Mouse (Mus musculus): ENCODE data around the gene Bicra. TPM values are rescaled to one million over a fixed set of nuclear protein-coding genes. Genes with fewer than 3 reads are reported as not detected.
A peak's percentile ranks its signal among the peaks of the same experiment; 100 is the strongest.

The Bicra gene
- polyA plus RNA-seq, 1 experiment from 2014 or later = 10.3 TPM

- Histone ChIP-seq H3K9ac (no peak overlapping the region), H3K4me3 (replicated peaks) (no peak overlapping the region), H3K9me3 (replicated peaks) (no peaks in the 10 kb centered on the region), H3K27me3 (no peaks in the 10 kb centered on the region), H3K36me3 (peaks cover 9% of the 10 kb centered on the region; the same call in 1 of the 2 replicates), H3K4me1 (peaks cover 6% of the 10 kb centered on the region), H3K4me2 (replicated peaks) (no peak overlapping the region), H3K27ac (replicated peaks) (no peak overlapping the region)
- ATAC-seq (ENCODE audit: insufficient number of reproducible peaks, low FRiP score, low TSS enrichment, low read depth) = no peak
- 91% methylated on average over 1 of the region's 1 CpGs for WGBS
These were observed 14.7 kb downstream of the Bicra start for GRCm38 (mm10) chr7:16033059-16033458.

DNA sequence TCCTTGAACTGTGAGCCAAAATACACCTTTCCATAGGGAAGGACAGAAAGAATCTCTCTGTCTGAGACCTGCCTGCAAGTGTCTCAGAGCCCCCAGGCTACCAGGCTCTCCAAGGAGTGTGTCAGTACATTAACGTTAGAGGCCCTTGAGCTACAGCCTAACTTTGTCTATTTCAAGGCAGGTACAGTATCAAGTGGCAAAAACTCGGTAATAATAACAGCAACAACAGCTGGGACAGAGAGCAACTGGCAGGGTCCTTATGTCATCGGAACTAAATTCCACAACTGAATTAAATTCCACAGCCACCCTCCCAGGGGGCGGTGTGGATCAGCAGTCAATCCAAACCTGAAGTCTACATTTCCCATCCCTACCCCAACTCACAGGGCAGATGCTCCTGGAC is 16.6 kb downstream of the Bicra start:
- Histone ChIP-seq H3K4me1 (peaks cover 6% of the 10 kb centered on the region), H3K9ac (no peak overlapping the region), H3K27me3 (no peaks in the 10 kb centered on the region), H3K4me3 (replicated peaks) (no peak overlapping the region), H3K9me3 (replicated peaks) (no peaks in the 10 kb centered on the region), H3K36me3 (peaks cover 9% of the 10 kb centered on the region; the same call in 1 of the 2 replicates), H3K27ac (replicated peaks) (no peak overlapping the region), H3K4me2 (replicated peaks) (no peak overlapping the region)
- 76% methylated on average over 4 of the region's 4 CpGs for WGBS
- no peak for ATAC-seq (ENCODE audit: insufficient number of reproducible peaks, low FRiP score, low TSS enrichment, low read depth)

GRCm38 (mm10) chr7:16028102-16028927 is 19.4 kb downstream of the Bicra start:
- H3K27ac ChIP-seq (replicated peaks) = peak overlapping the region; percentile 13; the same call in 1 of the 2 replicates
- no peak overlapping the region for H3K4me2 ChIP-seq (replicated peaks)
- whole genome bisulfite sequencing = 71% methylated on average over 6 of the region's 6 CpGs
- H3K36me3 ChIP-seq = peaks cover 9% of the 10 kb centered on the region; the same call in 1 of the 2 replicates
- H3K27me3 ChIP-seq = no peaks in the 10 kb centered on the region
- H3K9ac ChIP-seq = no peak overlapping the region
- peaks cover 6% of the 10 kb centered on the region for H3K4me1 ChIP-seq
- H3K9me3 ChIP-seq (replicated peaks) = no peaks in the 10 kb centered on the region
- no peak overlapping the region for H3K4me3 ChIP-seq (replicated peaks)
- ATAC-seq (ENCODE audit: insufficient number of reproducible peaks, low FRiP score, low TSS enrichment, low read depth) = no peak

- Histone ChIP-seq H3K9ac (no peak overlapping the region), H3K27me3 (no peaks in the 10 kb centered on the region), H3K4me1 (peaks cover 14% of the 10 kb centered on the region), H3K4me3 (replicated peaks) (no peak overlapping the region), H3K36me3 (0 out of 2 replicates have a peak, but pooled peaks cover 4% of the 10 kb centered on the region), H3K27ac (replicated peaks) (no peak overlapping the region), H3K9me3 (replicated peaks) (no peaks in the 10 kb centered on the region), H3K4me2 (replicated peaks) (no peak overlapping the region)
- ATAC-seq (ENCODE audit: insufficient number of reproducible peaks, low FRiP score, low TSS enrichment, low read depth) = no peak
- 88% methylated on average over 8 of the region's 8 CpGs for WGBS
These were observed 23.0 kb downstream of the Bicra start for GRCm38 (mm10) chr7:16024603-16025222.

- Histone ChIP-seq H3K4me2 (replicated peaks) (no peak overlapping the region), H3K9me3 (replicated peaks) (no peaks in the 10 kb centered on the region), H3K9ac (no peak overlapping the region), H3K27ac (replicated peaks) (no peak overlapping the region), H3K4me1 (peaks cover 15% of the 10 kb centered on the region), H3K4me3 (replicated peaks) (no peak overlapping the region), H3K27me3 (no peaks in the 10 kb centered on the region), H3K36me3 (no peaks in the 10 kb centered on the region)
- WGBS = 77% methylated on average over 5 of the region's 5 CpGs
- ATAC-seq (ENCODE audit: insufficient number of reproducible peaks, low FRiP score, low TSS enrichment, low read depth) = no peak
These were observed 28.2 kb downstream of the Bicra start for GRCm38 (mm10) chr7:16019256-16020094.

DNA sequence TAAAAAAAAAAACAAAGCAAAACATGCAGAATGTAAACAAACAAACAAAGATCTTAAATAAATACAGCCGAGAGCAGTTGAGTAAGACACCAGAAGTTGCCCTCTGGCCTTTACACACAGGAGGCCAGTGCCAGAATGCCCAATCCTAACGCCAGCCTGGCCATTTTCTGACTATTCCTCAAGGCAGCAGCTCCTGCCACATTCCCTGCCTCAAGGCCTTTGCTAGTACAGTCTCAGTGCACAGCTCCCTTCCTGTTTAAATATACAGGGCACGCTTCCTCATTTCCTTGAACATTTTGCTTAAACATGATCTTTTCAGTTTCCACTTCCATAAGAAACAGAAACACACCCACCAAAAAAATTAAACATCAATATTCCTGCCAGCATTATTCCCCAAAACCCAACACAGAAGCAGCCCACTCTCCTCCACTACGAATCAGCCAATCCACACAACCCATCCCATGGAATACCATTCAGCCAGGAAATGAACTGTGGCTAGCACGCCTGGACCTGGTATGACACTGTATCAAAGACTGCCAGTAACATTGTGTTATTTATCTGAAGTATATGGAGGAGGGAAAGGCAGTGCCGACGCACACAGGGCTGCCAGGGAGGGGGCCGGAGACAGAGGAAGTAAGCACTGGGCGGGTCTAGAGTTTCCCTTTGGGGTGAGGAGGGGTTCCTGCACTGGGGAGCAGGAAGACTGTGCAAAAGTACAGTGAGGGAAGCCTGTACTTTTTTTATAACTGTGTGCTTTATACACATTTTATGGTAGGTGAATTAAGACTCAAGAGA is 29.5 kb downstream of the Bicra start:
- no peak overlapping the region for H3K4me2 ChIP-seq (replicated peaks)
- H3K4me1 ChIP-seq = peaks cover 22% of the 10 kb centered on the region
- no peak overlapping the region for H3K9ac ChIP-seq
- WGBS = 68% methylated on average over 9 of the region's 9 CpGs
- no peaks in the 10 kb centered on the region for H3K27me3 ChIP-seq
- no peak overlapping the region for H3K4me3 ChIP-seq (replicated peaks)
- H3K9me3 ChIP-seq (replicated peaks) = no peaks in the 10 kb centered on the region
- H3K36me3 ChIP-seq = no peaks in the 10 kb centered on the region
- H3K27ac ChIP-seq (replicated peaks) = no peak overlapping the region; the same call in 1 of the 2 replicates
- no peak for ATAC-seq (ENCODE audit: insufficient number of reproducible peaks, low FRiP score, low TSS enrichment, low read depth)

DNA sequence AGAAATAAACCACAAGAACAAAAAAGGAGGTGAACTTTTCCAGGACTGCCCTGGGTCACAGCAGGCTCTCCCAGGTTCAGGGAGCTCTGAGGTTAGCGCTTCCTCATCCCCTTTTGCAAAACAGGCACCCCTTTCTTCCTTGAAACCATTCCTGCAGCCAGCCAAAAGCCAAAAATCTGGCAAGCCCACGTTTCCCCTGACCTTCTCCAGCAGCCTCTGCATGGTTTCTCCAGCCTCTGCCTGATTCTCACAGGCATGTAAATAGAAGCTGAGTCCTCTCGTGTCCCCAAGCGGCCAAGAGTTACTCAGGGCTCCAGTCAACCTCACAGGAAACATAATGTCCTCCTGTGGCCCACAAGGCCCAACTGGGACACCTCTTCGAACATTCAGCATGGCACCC is 32.3 kb downstream of the Bicra start:
- 0 out of 2 replicates have a peak overlapping the region, but pooled peaks have one; percentile 34 for H3K27ac ChIP-seq (replicated peaks)
- H3K4me2 ChIP-seq (replicated peaks) = no peak overlapping the region
- peaks cover 14% of the 10 kb centered on the region for H3K4me1 ChIP-seq
- H3K9ac ChIP-seq = no peak overlapping the region
- no peak for ATAC-seq (ENCODE audit: insufficient number of reproducible peaks, low FRiP score, low TSS enrichment, low read depth)
- no peaks in the 10 kb centered on the region for H3K9me3 ChIP-seq (replicated peaks)
- 0 out of 2 replicates have a peak, but pooled peaks cover 7% of the 10 kb centered on the region for H3K36me3 ChIP-seq
- H3K27me3 ChIP-seq = no peaks in the 10 kb centered on the region
- no peak overlapping the region for H3K4me3 ChIP-seq (replicated peaks)
- WGBS = 82% methylated on average over 5 of the region's 5 CpGs

GRCm38 (mm10) chr7:16014521-16015175 is 33.1 kb downstream of the Bicra start:
- whole genome bisulfite sequencing = 88% methylated on average over 8 of the region's 8 CpGs
- 0 out of 2 replicates have a peak, but pooled peaks cover 7% of the 10 kb centered on the region for H3K36me3 ChIP-seq
- no peaks in the 10 kb centered on the region for H3K9me3 ChIP-seq (replicated peaks)
- no peak for ATAC-seq (ENCODE audit: insufficient number of reproducible peaks, low FRiP score, low TSS enrichment, low read depth)
- no peak overlapping the region for H3K4me3 ChIP-seq (replicated peaks)
- H3K27ac ChIP-seq (replicated peaks) = no peak overlapping the region; the same call in 1 of the 2 replicates
- H3K4me2 ChIP-seq (replicated peaks) = no peak overlapping the region
- peaks cover 14% of the 10 kb centered on the region for H3K4me1 ChIP-seq
- H3K27me3 ChIP-seq = no peaks in the 10 kb centered on the region
- H3K9ac ChIP-seq = no peak overlapping the region

- H3K27ac ChIP-seq (replicated peaks) = no peak overlapping the region
- H3K4me2 ChIP-seq (replicated peaks) = no peak overlapping the region
- ATAC-seq (ENCODE audit: insufficient number of reproducible peaks, low FRiP score, low TSS enrichment, low read depth) = no peak
- H3K4me3 ChIP-seq (replicated peaks) = no peak overlapping the region
- no peaks in the 10 kb centered on the region for H3K9me3 ChIP-seq (replicated peaks)
- H3K9ac ChIP-seq = no peak overlapping the region
- 0 out of 2 replicates have a peak, but pooled peaks cover 7% of the 10 kb centered on the region for H3K36me3 ChIP-seq
- no peaks in the 10 kb centered on the region for H3K27me3 ChIP-seq
- WGBS = 29% methylated on average over 5 of the region's 5 CpGs
- H3K4me1 ChIP-seq = peaks cover 14% of the 10 kb centered on the region
These were observed 33.9 kb downstream of the Bicra start for GRCm38 (mm10) chr7:16013722-16014275.
